Mouse (Mus musculus): ENCODE measurements around the gene Ifitm5.

- TF ChIP-seq POLR2A (IDR thresholded peaks at IDR 0.05; ENCODE audit: borderline replicate concordance, insufficient read depth, low read length), result no peak
- no peak for TF ChIP-seq CTCF (IDR thresholded peaks at IDR 0.05; ENCODE audit: borderline replicate concordance, insufficient read depth, low read depth, low read length)
These were observed 1.9 kb downstream of the Ifitm5 start for GRCm38 (mm10) chr7:140948161-140948560.
